Mouse (Mus musculus) liver, embryonic 13.5 days (tissue): ENCODE data around the gene Llgl2. TPM values are rescaled to one million over a fixed set of nuclear protein-coding genes. Genes with fewer than 3 reads are reported as not detected.

ENCODE experiments used
- ATAC-seq: fragments of 200-750 bp; cut with Nextera tagmentation; 2 replicates; pipeline ENCODE4 v1.8.0; 2017; ENCODE audit warnings: low read depth, mild to moderate bottlenecking, moderate number of reproducible peaks, moderate library complexity
- DNase-seq: peaks from one replicate; pipeline ENCODE4 v3.0.0; 2022
- H3K27ac ChIP-seq: fragments of 300-500 bp; sonication (generic); 2 replicates; pipeline ENCODE4 v1.5.1; 2015; ENCODE audit warnings: moderate library complexity, mild to moderate bottlenecking, inconsistent platforms
- H3K27me3 ChIP-seq: fragments of 300-500 bp; sonication (generic); 2 replicates; pipeline ENCODE4 v1.6.1; 2015; ENCODE audit warnings: mild to moderate bottlenecking, inconsistent platforms
- H3K36me3 ChIP-seq: fragments of 300-500 bp; sonication (generic); 2 replicates; pipeline ENCODE4 v1.6.1; 2015; ENCODE audit warnings: mild to moderate bottlenecking, inconsistent platforms
- H3K4me1 ChIP-seq: fragments of 300-500 bp; sonication (generic); replicated peaks from 2 replicates; pipeline ENCODE4 v1.6.1; 2015; ENCODE audit warnings: inconsistent platforms
- H3K4me2 ChIP-seq: fragments of 300-500 bp; sonication (generic); 2 replicates; pipeline ENCODE4 v1.6.1; 2015; ENCODE audit warnings: inconsistent platforms, mild to moderate bottlenecking, moderate library complexity
- H3K4me3 ChIP-seq: fragments of 300-500 bp; sonication (generic); replicated peaks from 2 replicates; pipeline ENCODE4 v1.5.1; 2015; ENCODE audit warnings: mild to moderate bottlenecking, inconsistent platforms
- H3K9ac ChIP-seq: fragments of 300-500 bp; sonication (generic); 2 replicates; pipeline ENCODE4 v1.6.1; 2015; ENCODE audit warnings: mild to moderate bottlenecking, inconsistent platforms
- H3K9me3 ChIP-seq: fragments of 300-500 bp; sonication (generic); replicated peaks from 2 replicates; pipeline ENCODE4 v1.6.1; 2016; ENCODE audit warnings: inconsistent platforms
- WGBS: fragments of 180-500 bp; shearing (Covaris S2); methylation state at CpG from one replicate; pipeline ENCODE4 v1.1.7; 2015; ENCODE audit not compliant: insufficient replicate concordance; 5-methylcytosine and 5-hydroxymethylcytosine counted together
- polyA plus RNA-seq: library from polyadenylated mRNA; unstranded; fragments of >200 nt; fragmentation: Nextera tagmentation; extraction: Ambion mirVana; gene quantifications from 2 replicates; pipeline ENCODE4 v1.2.1, GENCODE M21; 2015

The Llgl2 gene
- polyA plus RNA-seq, 1 experiment from 2014 or later = 9.8 TPM

DNA sequence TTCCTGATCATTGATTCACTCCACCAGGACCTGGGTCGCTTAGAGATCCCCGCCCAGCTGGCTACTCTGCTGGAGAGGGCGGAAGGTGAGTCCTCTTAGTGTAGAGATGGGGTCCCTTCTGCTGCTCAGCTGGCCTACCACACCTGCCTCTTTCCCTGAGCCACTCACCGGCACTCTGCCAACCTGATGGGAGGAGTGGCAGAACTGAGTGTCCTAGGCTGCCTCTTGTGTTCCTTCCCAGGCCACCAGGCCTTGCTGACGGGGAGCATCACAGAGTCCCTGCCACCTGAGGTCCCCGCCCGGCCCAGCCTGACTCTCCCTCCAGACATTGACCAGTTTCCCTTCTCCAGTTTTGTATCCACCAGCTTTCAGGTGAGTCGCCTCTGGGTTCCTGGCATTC, 54.2 kb downstream of the Llgl2 start:
- Histone ChIP-seq H3K27me3 (peaks cover 16% of the 10 kb centered on the region), H3K27ac (no peak overlapping the region), H3K9ac (no peak overlapping the region), H3K4me1 (peaks cover 11% of the 10 kb centered on the region), H3K9me3 (no peaks in the 10 kb centered on the region), H3K36me3 (no peaks in the 10 kb centered on the region), H3K4me3 (no peak overlapping the region), H3K4me2 (no peak overlapping the region)
- 68% methylated on average over 8 of the region's 8 CpGs for WGBS
- ATAC-seq (no peak), DNase-seq (no peak)

DNA sequence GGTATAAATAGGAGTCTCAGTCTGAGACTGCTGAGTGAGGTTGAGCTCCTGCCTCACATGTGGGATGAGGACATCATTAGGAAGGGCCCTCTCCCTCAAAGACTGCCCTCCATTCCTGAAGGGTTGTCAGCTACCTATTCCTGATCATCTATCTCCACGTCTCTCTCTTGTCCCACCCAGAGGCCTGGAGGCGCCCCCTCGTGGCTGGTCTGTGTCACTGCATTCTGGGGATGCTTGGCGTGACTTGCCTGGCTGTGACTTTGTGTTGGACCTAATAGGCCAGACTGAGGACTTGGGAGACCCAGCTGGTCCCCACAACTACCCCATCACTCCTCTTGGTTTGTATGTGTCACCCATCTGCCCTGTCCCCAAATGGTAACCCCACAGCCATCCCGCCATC, 57.2 kb downstream of the Llgl2 start:
- no peak overlapping the region for H3K9ac ChIP-seq
- ATAC-seq (no peak), DNase-seq (peak; percentile 56)
- peaks cover 15% of the 10 kb centered on the region for H3K4me1 ChIP-seq
- no peaks in the 10 kb centered on the region for H3K36me3 ChIP-seq
- no peak overlapping the region for H3K27ac ChIP-seq
- H3K4me2 ChIP-seq = no peak overlapping the region
- H3K4me3 ChIP-seq = no peak overlapping the region
- WGBS = 16% methylated on average over 5 of the region's 5 CpGs
- no peaks in the 10 kb centered on the region for H3K9me3 ChIP-seq
- H3K27me3 ChIP-seq = peaks cover 34% of the 10 kb centered on the region

DNA sequence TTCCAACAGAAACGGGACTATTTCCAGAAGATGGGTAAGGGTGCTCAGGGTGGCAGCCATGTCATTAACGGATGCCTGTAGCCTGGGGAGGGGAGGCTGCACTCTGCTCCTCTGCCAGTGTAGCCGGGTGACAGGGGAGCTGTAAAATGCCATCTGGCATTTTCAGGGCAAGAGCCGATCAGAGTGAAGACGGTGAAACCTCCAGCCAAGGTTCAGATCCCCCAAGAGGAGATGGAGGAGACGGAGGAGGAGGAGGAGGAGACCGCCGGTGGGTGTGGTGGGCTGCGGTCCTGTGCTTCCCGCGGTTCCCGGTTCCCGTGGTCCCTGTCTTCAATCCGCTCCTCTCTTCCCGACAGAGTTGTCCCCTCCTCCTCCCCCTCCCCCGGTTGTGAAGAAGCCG, 59.4 kb downstream of the Llgl2 start:
- DNase-seq = no peak
- no peaks in the 10 kb centered on the region for H3K9me3 ChIP-seq
- no peak overlapping the region for H3K4me3 ChIP-seq
- no peak overlapping the region for H3K4me2 ChIP-seq
- H3K9ac ChIP-seq = no peak overlapping the region
- peaks cover 34% of the 10 kb centered on the region for H3K27me3 ChIP-seq
- WGBS = 27% methylated on average over 17 of the region's 17 CpGs
- no peak for ATAC-seq
- no peak overlapping the region for H3K27ac ChIP-seq
- 0 out of 2 replicates have a peak, but pooled peaks cover 5% of the 10 kb centered on the region for H3K4me1 ChIP-seq
- no peaks in the 10 kb centered on the region for H3K36me3 ChIP-seq

DNA sequence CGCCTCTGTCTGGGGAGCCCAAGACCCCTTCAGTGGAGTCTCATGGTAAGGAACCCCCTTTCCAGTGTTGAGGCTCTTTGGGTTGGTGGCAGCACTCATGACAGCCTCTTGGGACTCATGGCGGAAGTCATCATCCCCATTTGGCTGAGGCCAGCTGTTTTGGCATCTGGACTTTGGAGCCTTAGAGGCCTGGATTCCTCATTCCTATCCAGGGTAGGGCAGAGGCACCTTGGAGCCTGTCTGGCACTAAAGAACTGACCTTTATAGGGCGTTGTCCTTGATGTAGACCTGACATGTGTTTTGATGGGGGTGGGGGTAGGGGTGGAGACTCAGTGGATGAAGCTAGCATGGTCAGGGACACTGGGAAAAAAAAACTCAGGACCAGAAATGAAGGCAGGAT, 60.5 kb downstream of the Llgl2 start:
- WGBS = 85% methylated on average over 3 of the region's 3 CpGs
- H3K9me3 ChIP-seq = no peaks in the 10 kb centered on the region
- no peaks in the 10 kb centered on the region for H3K36me3 ChIP-seq
- H3K9ac ChIP-seq = no peak overlapping the region
- ATAC-seq = no peak
- H3K4me2 ChIP-seq = no peak overlapping the region
- 0 out of 2 replicates have a peak, but pooled peaks cover 5% of the 10 kb centered on the region for H3K4me1 ChIP-seq
- no peak for DNase-seq
- no peak overlapping the region for H3K4me3 ChIP-seq
- peaks cover 34% of the 10 kb centered on the region for H3K27me3 ChIP-seq
- H3K27ac ChIP-seq = no peak overlapping the region

DNA sequence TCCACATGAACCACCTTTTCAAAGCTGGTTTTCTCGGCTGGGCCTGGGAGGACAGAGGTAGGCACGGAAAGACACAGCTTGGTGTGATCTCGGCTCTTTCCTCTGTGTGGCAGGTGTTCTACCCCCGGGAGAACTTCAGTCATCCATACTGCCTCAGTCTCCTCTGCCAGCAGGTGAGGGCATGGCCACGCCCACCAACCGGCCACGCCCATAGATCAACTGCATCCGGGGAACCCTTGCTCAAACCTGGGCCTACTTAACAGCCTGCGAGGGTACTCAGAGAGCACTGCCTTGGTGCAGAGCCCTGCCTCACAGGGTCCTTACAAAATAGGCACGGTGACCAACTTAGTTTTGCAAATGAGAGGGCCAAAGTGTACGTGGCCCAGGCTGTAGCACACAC, 61.4 kb downstream of the Llgl2 start:
- Histone ChIP-seq H3K9me3 (no peaks in the 10 kb centered on the region), H3K36me3 (no peaks in the 10 kb centered on the region), H3K27me3 (peaks cover 34% of the 10 kb centered on the region), H3K4me3 (no peak overlapping the region), H3K9ac (no peak overlapping the region), H3K4me2 (no peak overlapping the region), H3K27ac (no peak overlapping the region), H3K4me1 (0 out of 2 replicates have a peak, but pooled peaks cover 5% of the 10 kb centered on the region)
- WGBS = 67% methylated on average over 11 of the region's 11 CpGs
- DNase-seq = no peak
- ATAC-seq = no peak

DNA sequence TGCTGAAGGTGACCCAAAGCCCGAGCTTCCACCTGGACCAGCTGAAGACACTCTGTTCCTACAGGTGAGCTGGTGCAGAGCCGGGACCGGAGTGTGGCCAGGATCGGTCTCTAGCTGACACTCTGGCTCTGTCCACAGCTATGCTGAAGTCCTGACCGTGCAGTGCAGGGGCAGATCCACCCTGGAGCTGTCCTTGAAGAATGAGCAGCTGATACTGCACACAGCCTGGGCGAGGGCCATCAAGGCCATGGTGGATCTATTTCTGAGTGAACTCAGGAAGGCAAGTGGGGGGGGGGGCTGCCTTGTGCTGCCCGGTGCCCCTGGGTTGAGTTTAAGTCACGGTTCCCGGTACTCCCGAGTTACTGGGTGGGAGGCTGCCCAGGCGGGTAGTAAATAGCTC, 62.6 kb downstream of the Llgl2 start:
- no peak for ATAC-seq
- Histone ChIP-seq H3K4me2 (no peak overlapping the region), H3K36me3 (no peaks in the 10 kb centered on the region), H3K9ac (no peak overlapping the region), H3K9me3 (no peaks in the 10 kb centered on the region), H3K27ac (no peak overlapping the region), H3K4me3 (no peak overlapping the region), H3K4me1 (0 out of 2 replicates have a peak, but pooled peaks cover 5% of the 10 kb centered on the region), H3K27me3 (peaks cover 34% of the 10 kb centered on the region)
- 73% methylated on average over 11 of the region's 11 CpGs for WGBS
- DNase-seq = no peak

DNA sequence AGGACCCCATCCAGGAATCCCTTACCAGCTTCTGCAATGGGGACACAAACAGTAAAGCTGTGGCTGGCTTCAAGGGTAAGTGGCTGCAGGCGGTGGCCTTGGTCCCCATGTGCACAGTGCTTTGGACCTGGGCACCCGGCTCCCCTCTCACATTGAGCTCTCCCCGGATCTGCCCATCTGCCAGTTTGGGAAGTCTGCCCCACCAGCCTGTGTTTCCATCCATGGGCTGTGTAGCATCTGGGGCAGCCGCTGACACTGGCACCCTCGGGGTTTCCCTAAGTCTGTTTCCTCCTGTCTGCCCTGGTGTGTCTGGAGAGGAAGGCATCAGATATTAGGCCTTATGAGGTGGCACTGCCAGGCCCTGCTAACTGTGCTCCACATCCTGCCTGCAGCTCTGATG, 64.2 kb downstream of the Llgl2 start:
- no peak overlapping the region for H3K27ac ChIP-seq
- no peak for DNase-seq
- H3K27me3 ChIP-seq = peaks cover 18% of the 10 kb centered on the region
- 71% methylated on average over 5 of the region's 5 CpGs for WGBS
- no peak overlapping the region for H3K4me2 ChIP-seq
- H3K9ac ChIP-seq = no peak overlapping the region
- peaks cover 11% of the 10 kb centered on the region; the same call in 1 of the 2 replicates for H3K4me1 ChIP-seq
- H3K36me3 ChIP-seq = 0 out of 2 replicates have a peak, but pooled peaks cover 3% of the 10 kb centered on the region
- no peak for ATAC-seq
- no peak overlapping the region for H3K4me3 ChIP-seq
- no peaks in the 10 kb centered on the region for H3K9me3 ChIP-seq

DNA sequence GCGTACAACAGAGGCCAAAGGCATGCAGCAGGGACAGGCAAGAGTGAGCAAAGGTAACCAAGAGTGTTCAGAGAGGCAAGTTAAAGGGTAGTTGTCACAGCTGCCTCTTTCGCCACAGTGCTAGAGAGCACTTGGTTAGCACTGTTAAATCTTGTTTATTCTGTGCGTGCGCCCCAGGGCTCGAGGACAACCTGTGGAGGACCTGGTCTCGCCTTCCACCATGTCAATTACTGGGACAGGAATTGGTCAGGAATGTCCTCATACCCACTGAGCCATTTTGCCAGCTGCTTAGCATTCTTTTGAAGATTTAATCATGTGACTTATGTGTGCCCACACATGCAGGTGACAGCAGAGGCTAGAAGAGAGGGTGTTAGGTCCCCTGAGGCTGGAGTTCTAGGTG, 65.3 kb downstream of the Llgl2 start:
- H3K36me3 ChIP-seq = peaks cover 13% of the 10 kb centered on the region
- 75% methylated on average over 6 of the region's 6 CpGs for WGBS
- H3K4me2 ChIP-seq = no peak overlapping the region
- H3K4me3 ChIP-seq = no peak overlapping the region
- no peak overlapping the region for H3K27ac ChIP-seq
- ATAC-seq = no peak
- H3K4me1 ChIP-seq = peaks cover 11% of the 10 kb centered on the region; the same call in 1 of the 2 replicates
- no peak for DNase-seq
- no peaks in the 10 kb centered on the region for H3K9me3 ChIP-seq
- H3K27me3 ChIP-seq = peaks cover 7% of the 10 kb centered on the region
- H3K9ac ChIP-seq = no peak overlapping the region

DNA sequence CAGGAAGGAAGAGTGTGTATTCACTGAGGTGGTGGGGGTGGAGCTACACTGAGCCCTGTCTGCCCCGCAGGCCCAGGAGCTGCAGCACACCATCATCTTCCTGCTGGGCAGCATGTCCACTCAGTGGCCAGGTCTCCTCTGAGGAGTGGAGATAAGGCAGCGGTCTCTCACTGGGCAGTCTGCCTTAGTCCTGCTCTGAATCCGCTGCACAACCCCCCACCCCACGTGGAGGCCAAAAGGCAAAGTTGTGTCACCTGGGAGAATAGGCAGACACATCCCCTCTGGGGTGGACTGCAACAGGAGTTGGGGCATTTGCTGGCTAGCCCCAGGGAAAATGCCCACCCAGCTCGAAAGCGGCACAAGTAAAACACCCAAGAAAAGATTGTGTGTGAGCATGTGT, 68.4 kb downstream of the Llgl2 start:
- WGBS = 69% methylated on average over 6 of the region's 6 CpGs
- 0 out of 2 replicates have a peak, but pooled peaks have one; percentile 12 for ATAC-seq
- no peak overlapping the region for H3K27ac ChIP-seq

DNA sequence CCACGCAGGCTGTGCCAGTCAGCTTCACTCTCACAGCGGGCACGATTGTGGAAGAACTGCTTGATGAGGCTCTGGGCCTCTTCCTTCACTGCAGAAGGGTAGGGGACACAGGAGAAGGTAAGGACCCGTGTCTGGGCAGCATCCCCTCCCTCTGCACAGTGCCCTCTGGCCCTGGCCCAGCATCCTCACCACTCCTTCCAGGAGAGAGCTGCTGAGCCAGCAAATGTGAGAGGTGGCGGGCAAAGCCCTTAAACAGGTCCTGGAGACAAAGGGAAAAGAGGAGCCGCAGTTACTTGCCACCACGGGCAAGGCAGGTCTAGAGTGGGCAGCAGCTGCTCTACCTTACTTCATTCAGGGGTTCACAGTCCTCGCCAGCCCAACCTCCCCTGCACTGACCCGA, 69.2 kb downstream of the Llgl2 start:
- Histone ChIP-seq H3K4me3 (no peak overlapping the region), H3K4me1 (peaks cover 17% of the 10 kb centered on the region), H3K27me3 (no peaks in the 10 kb centered on the region), H3K4me2 (no peak overlapping the region), H3K9me3 (no peaks in the 10 kb centered on the region), H3K9ac (no peak overlapping the region), H3K36me3 (peaks cover 49% of the 10 kb centered on the region), H3K27ac (no peak overlapping the region)
- ATAC-seq (no peak), DNase-seq (no peak)
- WGBS = 80% methylated on average over 9 of the region's 9 CpGs

More for the DNA sequence above, 68.4 kb downstream of the Llgl2 start:
- Histone ChIP-seq H3K27me3 (no peaks in the 10 kb centered on the region), H3K4me3 (no peak overlapping the region), H3K4me1 (peaks cover 10% of the 10 kb centered on the region; the same call in 1 of the 2 replicates), H3K4me2 (no peak overlapping the region), H3K9ac (no peak overlapping the region), H3K9me3 (no peaks in the 10 kb centered on the region), H3K36me3 (peaks cover 42% of the 10 kb centered on the region)
- DNase-seq = no peak

DNA sequence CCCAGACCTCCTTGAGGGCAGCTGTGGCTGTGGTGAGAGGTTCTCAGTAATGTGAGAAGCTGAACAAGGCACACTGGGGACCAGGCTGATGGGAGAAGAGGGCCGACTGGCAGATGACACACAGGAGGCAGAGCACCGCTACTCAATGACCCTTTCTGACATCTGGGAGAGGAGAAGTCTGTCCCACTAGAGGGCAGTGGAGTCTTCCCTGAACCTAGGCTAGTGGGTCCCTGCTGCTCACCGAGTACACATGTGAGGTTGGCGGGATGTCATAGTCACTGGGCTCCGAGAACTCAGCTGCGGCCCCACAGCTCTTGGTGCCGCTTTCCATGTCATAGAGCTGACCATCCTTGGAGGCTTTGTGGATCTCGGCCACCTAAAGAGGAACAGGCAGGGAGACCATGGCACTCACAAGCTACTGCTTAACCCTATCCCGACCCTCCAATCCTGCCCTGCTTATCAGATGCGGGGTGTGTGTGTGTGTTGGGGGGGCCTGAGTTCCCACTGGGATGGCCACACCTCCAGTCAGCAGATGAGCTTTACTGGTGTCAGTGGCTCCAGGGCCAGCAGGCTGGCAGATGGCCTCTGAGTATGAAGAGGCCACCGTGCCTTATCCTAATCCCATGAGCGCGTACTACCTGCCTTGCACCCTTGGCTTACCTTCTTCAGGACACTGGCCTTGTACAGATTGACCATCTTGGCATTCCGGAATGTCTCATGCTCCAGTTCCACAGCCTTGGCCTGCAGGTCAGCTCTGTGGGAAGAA, 71.1 kb downstream of the Llgl2 start:
- H3K9ac ChIP-seq = no peak overlapping the region
- no peak overlapping the region; the same call in 1 of the 2 replicates for H3K27ac ChIP-seq
- H3K4me2 ChIP-seq = no peak overlapping the region
- DNase-seq (no peak), ATAC-seq (0 out of 2 replicates have a peak, but pooled peaks have one; percentile 21)
- H3K36me3 ChIP-seq = peaks cover 49% of the 10 kb centered on the region
- H3K27me3 ChIP-seq = no peaks in the 10 kb centered on the region
- peaks cover 36% of the 10 kb centered on the region for H3K4me1 ChIP-seq
- no peaks in the 10 kb centered on the region for H3K9me3 ChIP-seq
- WGBS = 61% methylated on average over 14 of the region's 14 CpGs
- H3K4me3 ChIP-seq = no peak overlapping the region

DNA sequence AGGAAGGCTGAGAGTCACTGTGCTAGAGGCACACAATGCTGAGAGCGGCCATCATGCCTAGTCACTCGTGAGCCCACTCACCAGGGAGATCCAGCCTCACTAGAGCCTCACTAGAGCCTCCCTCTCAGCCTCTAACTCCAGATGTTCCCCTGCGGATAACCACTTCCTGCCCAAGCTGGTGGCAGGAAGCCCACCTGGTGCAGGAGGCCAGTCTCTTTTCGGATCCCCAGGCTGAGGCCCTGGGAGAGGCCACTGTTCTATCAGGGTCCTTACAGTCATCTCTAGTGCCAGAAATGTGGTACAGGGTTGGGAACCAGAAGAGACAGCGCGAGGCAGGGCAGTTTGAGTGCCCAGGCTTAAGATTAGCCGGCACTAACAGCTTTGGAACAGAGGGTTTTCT, 74.6 kb downstream of the Llgl2 start:
- Histone ChIP-seq H3K9me3 (no peaks in the 10 kb centered on the region), H3K27me3 (no peaks in the 10 kb centered on the region), H3K27ac (peak overlapping the region; percentile 99), H3K4me1 (peaks cover 64% of the 10 kb centered on the region), H3K4me3 (no peak overlapping the region), H3K4me2 (peak overlapping the region; percentile 91), H3K36me3 (peaks cover 50% of the 10 kb centered on the region), H3K9ac (peak overlapping the region; percentile 85)
- ATAC-seq (no peak), DNase-seq (no peak)
- WGBS = 47% methylated on average over 7 of the region's 7 CpGs
